Mouse (Mus musculus): ENCODE data around the gene Hs1bp3.

The Hs1bp3 gene

GRCm38 (mm10) chr12:8388529-8389414, 75.5 kb downstream of the Hs1bp3 start:
- no peak for ATAC-seq (ENCODE audit: insufficient number of reproducible peaks, low FRiP score, low TSS enrichment)

- no peak for ATAC-seq (ENCODE audit: insufficient number of reproducible peaks, low FRiP score, low TSS enrichment)
Observed at GRCm38 (mm10) chr12:8393226-8393625, 80.0 kb downstream of the Hs1bp3 start.
